Mouse (Mus musculus): ENCODE measurements around the gene Rapgef5. TPM values are rescaled to one million over a fixed set of nuclear protein-coding genes. Genes with fewer than 3 reads are reported as not detected.

The Rapgef5 gene
- total RNA-seq, 2 experiments from 2014 or later: 47.8 to 48.9 TPM

DNA sequence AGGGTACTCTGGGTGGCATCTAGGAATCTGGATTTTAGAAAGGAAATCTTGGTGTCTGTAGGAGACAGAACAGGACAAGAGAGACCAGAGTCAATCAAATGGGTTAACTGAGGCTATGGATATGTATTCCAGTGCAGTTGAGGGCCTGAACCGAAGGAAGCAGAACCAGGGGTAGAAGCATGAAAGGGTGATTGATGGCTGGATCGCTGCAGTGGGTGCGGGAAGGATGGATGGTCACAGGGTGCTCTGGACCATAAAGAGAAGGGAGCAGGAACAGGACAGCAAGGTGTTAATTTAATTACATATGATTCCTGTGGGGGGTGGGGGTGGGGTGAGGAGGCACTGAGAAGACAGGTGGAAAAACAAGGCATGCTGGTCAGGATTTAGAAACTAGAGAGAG is 76.3 kb downstream of the Rapgef5 start:
- intact Hi-C loops (cut with DNase I): loop anchor here (5.0 kb wide), 1 partner anchor 40 kb away; no protein-coding TSS in a partner anchor
- DNase-seq: no peak

DNA sequence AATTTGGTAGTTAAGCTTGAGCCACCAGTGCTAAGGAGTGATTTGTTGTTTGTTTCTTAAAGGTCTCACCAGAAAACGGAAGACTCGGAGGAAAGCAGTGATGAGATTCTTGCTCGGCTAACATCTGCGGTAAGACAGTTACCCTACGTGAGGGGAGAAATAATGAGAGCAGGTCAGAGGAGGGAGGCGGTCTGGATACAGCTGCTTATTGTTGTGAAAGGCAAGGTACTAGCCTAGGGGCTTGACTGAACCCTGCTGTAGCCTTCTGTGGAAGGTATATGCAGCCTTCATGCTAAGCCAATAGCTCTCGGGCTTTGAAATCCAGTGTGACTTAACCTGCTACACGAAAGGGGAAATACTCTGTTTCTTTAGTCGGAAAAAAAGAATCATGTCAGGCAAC is 78.9 kb downstream of the Rapgef5 start:
- intact Hi-C loops (cut with DNase I): no loop called here
- DNase-seq: no peak

- intact Hi-C loops (cut with DNase I): no loop called here
- DNase-seq: no peak
Observed at GRCm38 (mm10) chr12:117598190-117598589, 81.9 kb downstream of the Rapgef5 start.

DNA sequence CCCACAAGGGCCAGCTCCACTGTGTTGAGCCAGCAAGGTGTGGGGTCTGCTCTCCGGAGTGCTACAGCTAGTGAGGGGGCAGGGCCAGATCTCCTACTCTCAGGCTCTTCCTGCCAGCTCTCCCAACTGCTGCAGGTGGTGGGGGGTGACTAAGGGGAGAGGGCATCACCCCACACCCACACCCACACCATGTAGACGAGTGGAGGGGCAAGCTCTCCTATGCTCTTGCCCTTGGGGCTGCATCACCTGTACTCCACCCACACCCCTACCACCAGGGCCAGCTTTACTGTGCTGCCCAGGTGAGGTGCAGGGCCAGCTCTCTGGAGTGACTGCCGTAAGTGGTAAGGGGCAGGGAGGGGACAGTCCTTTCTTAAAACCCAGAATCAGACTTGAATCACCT is 89.7 kb downstream of the Rapgef5 start:
- no peak for DNase-seq
- intact Hi-C loops (cut with DNase I): no loop called here

DNA sequence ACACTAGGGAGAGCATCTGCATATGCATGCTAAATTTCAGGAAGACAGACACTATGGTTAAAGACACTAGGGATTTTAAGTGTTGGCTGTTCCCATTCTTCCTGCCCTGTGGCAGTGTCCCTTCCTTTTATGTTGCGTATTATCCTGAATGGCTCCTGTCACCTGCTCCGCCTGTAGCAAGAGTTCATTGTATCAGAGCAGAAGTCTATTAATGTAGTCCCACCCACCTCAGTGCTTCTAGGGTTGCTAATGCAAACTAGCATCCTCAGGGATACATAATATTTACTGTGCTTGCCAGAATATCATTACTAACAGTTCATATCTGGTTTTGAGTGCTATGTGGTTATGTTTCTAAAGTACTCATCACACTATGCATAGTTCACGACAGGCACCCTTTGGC is 96.4 kb downstream of the Rapgef5 start:
- DNase-seq: no peak
- intact Hi-C loops (cut with DNase I): no loop called here

GRCm38 (mm10) chr12:117619523-117620023 is 103.3 kb downstream of the Rapgef5 start:
- intact Hi-C loops (cut with DNase I): no loop called here
- DNase-seq: no peak

DNA sequence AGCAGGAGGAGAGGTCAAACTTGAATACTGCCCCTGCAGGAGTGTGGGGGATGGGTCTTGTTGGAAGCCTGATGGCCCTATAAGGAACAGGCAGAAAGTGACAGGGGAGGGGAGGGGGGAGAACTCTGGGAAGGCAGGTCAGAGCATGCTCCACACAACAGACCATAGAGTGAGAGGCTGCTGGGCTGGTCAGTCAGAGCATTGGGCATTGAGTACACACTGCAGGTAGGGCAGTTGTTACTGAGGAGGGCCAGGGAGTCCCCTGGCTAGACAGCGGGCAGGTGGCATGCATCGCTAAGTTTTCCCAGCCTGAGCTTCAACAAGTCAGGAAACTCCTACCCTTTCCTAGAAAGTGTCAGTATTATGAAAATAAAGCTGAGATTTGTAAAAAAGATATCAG is 106.7 kb downstream of the Rapgef5 start:
- intact Hi-C loops (cut with DNase I): no loop called here
- DNase-seq: no peak

GRCm38 (mm10) chr12:117627311-117627710 is 111.0 kb downstream of the Rapgef5 start:
- intact Hi-C loops (cut with DNase I): no loop called here
- peak; percentile 11 to 15 for DNase-seq

DNA sequence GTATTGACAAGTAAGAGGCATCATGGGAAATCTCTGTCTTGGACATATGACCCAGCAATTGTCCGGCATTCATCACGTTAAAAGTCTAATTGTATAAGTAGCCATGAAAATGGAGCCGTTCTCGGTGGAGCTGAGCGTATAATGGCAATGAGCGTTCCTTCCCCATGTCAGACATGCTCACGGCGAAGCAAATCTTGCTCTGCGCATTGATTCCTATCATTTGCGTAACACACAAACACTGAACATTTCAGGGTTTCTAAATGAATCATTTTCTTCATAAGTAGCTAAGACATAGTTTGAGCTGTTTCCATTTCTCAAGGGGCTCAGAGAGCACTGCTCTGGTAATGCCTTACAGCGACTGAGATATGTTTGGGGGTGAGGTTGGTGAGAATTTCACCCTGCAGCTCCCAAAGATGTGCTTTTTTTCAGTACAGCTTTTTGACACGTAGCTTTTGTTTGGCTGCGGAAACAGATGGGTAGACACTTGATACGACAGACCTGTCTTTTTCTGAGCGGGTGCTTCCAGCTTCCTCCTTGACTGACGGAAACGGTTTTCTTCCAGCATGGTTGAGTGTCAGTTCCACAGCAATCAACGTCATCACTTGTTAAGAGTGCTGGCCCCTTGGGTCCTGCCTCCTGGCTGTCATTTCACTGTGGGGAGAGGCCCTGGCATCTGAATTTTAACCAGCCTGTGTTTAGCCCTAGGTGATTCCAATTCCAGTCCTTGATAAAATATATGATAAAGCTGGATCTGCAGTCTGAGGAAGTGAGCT is 112.2 kb downstream of the Rapgef5 start:
- intact Hi-C loops (cut with DNase I): no loop called here
- DNase-seq: no peak

- intact Hi-C loops (cut with DNase I): loop anchor here (5.0 kb wide), 1 partner anchor 40 kb away; no protein-coding TSS in a partner anchor
- no peak for DNase-seq
Observed at GRCm38 (mm10) chr12:117632133-117632532, 115.9 kb downstream of the Rapgef5 start.

GRCm38 (mm10) chr12:117636139-117636772 is 120.0 kb downstream of the Rapgef5 start:
- intact Hi-C loops (cut with DNase I): no loop called here

DNA sequence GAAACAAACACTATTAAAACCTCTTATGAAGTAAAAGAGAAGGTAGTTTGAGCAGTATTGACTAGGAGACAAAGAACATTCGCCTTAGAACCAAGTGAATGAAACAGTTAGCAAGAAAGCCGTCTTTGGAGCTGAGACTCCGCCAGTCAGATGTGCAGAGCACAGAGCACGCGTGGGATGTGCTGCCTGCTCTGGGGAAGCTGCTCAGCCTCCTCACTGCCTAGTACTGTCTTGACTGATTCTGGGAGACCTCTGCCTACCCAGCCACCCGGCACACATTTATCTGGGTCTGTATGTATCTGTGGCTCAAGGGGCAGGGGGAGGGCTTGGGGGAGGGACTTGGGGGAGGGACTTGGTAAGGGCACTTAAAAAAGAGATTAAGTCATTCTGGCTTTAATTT is 120.7 kb downstream of the Rapgef5 start:
- no peak for DNase-seq
- intact Hi-C loops (cut with DNase I): no loop called here

More at GRCm38 (mm10) chr12:117636139-117636772, 120.0 kb downstream of the Rapgef5 start:
- no peak for DNase-seq

DNA sequence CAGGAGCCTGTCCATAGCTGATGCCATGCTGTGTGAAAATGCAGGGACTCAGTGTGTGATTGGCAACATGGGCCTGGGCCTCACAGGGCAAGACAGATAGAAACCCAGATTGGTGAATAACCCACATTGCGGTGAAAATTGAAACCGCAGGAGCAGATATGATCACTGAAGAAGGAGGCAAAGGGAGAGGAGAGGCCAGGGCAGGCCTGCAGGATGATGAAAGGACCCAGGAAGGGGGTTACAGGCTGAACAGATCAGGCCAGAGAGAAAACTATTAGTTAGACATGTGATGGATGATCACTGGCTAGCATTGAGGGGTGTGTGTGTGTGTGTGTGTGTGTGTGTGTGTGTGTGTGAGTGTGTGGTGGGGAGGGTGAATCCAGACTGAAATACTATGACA is 122.6 kb downstream of the Rapgef5 start:
- intact Hi-C loops (cut with DNase I): no loop called here
- DNase-seq: no peak

DNA sequence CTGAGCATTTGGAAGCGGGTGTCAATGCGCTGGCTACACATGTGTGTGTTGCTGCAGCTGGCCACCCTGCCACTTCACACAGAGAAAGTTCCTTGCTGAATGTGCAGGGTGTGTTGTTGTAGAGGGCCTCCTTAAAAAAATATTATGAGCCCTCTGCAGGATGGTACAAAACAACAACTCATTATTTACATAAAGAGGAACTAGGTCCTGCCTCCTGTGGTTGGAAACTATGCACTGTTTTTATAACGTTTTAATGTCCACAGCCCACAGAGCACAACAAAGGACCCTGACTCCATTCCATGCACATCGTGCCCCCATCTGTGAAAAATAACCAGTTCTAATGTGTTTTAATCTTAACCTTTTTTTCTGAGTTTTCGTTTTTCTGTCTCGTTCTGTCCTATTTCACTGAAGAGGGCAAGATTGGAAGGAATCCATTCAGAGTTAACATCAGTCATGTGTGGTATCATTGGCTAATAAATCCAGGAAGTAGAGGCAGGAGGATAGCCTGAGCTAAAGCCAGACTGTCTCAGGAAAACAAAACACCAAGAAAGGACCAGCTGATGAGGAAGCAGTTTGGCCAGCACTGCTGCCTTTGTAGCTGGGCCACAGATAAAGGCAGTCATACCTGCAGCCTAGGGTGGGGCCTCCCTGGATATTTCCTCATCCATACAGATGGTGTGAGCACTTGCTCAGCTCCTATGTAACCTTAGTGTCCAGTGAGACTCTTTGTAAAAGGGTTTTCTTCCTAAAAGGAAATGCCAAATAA is 123.3 kb downstream of the Rapgef5 start:
- intact Hi-C loops (cut with DNase I): no loop called here
- no peak for DNase-seq

DNA sequence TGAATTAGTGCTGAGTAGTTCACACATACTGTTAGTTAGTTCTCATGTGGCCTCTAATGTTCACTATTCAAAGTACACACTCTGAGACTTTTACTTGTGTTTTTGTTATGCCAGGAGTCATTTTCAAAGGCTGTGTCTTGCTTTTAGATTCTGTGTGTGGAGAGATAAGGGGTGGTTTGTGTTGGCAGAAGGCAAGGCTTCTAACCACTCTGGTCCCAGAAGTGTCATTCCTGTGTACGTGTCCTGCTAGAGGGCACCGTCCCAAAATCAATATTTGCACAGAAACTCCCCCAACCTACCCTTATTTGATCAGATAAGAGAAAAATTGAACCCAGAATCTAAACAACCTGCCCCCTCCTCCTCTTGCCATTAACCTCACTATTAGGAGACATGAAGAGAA is 126.2 kb downstream of the Rapgef5 start:
- intact Hi-C loops (cut with DNase I): no loop called here
- DNase-seq: no peak

DNA sequence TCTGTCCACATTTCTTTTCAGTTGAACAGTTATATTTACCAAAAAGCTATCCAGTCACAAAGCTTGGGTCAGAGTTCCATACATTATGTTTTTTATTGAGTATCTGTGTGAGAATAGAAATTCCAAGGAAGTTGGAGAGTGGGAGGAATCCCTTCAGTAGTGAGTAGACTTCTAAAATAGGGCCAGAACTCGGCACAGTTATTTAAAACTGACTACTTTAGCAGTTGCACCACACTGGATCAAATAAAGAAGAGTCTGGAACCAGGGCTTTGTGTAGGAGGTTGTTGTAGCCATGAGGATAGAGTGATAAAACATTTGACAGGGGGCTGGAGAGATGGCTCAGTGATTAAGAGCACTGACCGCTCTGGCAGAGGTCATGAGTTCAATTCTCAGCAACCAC is 129.5 kb downstream of the Rapgef5 start:
- intact Hi-C loops (cut with DNase I): no loop called here
- DNase-seq: no peak

- intact Hi-C loops (cut with DNase I): no loop called here
- DNase-seq: no peak
Observed at GRCm38 (mm10) chr12:117653920-117654472, 137.7 kb downstream of the Rapgef5 start.

- intact Hi-C loops (cut with DNase I): no loop called here
- DNase-seq: no peak
Observed at GRCm38 (mm10) chr12:117656935-117657334, 140.7 kb downstream of the Rapgef5 start.

- no peak for DNase-seq
Observed at GRCm38 (mm10) chr12:117657766-117658165, 141.5 kb downstream of the Rapgef5 start.

DNA sequence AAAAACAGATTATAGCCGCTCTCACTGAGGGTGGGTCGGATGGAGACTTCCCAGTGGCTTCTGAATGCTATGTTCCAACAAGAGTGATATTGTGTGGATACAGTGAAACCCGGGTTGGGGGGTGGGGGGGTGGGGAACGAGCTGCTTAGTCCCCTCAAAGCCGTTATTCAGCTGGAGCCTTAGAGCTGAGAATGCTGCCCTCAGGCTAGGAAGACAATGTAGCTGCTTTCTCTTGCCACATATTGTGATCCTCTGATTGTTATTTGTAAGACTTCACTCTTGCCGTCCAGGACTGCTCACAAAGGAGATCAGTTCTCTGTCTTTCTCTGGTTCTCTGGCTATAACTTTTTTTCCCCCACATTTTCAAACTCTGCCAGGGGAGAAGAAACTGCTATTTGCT is 142.5 kb downstream of the Rapgef5 start:
- no peak for DNase-seq
- intact Hi-C loops (cut with DNase I): no loop called here

More at GRCm38 (mm10) chr12:117657766-117658165, 141.5 kb downstream of the Rapgef5 start:
- intact Hi-C loops (cut with DNase I): no loop called here

GRCm38 (mm10) chr12:117660361-117660760 is 144.1 kb downstream of the Rapgef5 start:
- intact Hi-C loops (cut with DNase I): loop anchor here (5.0 kb wide), 3 partner anchors 42 to 233 kb away; no protein-coding TSS in a partner anchor
- no peak for DNase-seq
